Mouse (Mus musculus): ENCODE data around the gene Gm382. TPM values are rescaled to one million over a fixed set of nuclear protein-coding genes. Genes with fewer than 3 reads are reported as not detected.

Gm382 gene
- total RNA-seq (2018; cell fraction: chromatin; rRNA removed), result not detected
- not detected for total RNA-seq (2018; cell fraction: cytosol; rRNA removed)
- not detected for total RNA-seq (2018; cell fraction: nucleus; rRNA removed)
- polyA plus RNA-seq (2018), result not detected in 3 replicates

DNA sequence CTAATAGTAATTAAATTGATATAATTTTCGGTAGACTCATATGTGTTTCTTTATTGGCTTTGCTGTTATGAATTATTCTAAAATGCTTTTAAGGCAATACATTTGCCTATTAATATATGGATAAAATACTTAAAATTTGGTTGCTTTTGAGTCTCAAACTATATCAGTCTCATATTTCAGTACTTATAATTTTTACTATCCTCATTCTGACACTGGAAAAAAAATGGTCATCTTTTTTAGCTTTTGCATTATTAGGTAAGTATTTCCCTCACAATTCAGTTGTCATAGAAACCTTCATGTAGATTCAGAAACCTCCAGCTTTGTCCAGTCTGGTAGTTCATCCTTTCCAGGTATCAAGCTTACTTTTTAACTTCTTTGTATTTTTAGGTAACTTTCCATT is at the start of gene Gm382:
Gm382 (plus strand) TSS at position 301 of the 400 bp plus-strand sequence.
- Histone ChIP-seq H3K36me3 (ENCODE audit: inconsistent target) (no peaks in the 10 kb centered on the region), H3K79me2 (ENCODE audit: inconsistent target) (no peaks in the 10 kb centered on the region), H3K4me3 (ENCODE audit: inconsistent target) (no peak within 1 kb of the TSS), H3K27ac (no peak within 1 kb of the TSS)
- no CpG with 5 or more reads among the region's 1 CpGs for WGBS (ENCODE audit: missing documents)

DNA sequence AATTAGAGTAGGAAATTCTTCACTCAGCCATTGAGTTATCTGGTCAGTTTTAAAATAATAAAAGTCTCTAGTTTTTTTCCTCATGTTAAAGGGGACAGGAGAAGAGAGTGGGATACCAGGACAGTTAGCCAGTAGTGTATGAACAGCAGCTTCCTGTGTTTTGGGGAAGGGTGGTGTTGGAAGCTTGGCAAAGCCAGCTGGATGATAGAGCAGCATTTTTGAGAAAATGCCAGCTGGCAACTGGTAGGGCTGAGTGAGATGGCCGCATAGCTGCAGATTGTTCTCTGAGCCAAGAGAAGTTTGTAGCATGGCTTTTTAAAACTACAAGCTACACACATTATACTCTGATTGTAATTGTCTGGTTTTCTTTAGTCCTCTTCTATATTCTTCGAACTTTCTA is 30.4 kb downstream of the Gm382 start:
- H3K27ac ChIP-seq, result no peak overlapping the region
- no peaks in the 10 kb centered on the region for H3K79me2 ChIP-seq (ENCODE audit: inconsistent target)
- 85% methylated on average over 2 of the region's 2 CpGs for WGBS (ENCODE audit: missing documents)
- no peak overlapping the region for H3K4me3 ChIP-seq (ENCODE audit: inconsistent target)
- no peaks in the 10 kb centered on the region for H3K36me3 ChIP-seq (ENCODE audit: inconsistent target)

DNA sequence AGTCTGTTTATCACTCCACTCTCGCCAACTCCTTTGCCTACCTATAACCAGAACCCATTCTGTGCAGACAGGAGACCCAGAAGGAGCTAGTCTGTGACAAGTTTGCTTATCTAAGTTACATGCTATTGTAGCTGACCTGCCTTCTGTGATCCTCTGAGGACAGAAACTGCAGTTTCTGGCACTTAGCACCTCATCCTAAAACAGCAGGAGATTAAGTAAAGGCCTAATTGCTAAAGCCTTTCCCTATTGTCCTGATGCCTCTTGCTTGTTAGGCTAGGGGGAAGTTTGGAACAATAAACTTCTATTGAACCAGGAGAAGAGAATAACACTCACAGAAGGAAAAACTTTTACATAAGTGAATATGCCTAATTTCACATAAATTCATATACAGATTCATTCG is 51.5 kb downstream of the Gm382 start:
- WGBS (ENCODE audit: missing documents), result 78% methylated on average over 2 of the region's 2 CpGs
- Histone ChIP-seq H3K36me3 (ENCODE audit: inconsistent target) (no peaks in the 10 kb centered on the region), H3K27ac (no peak overlapping the region), H3K4me3 (ENCODE audit: inconsistent target) (no peak overlapping the region), H3K79me2 (ENCODE audit: inconsistent target) (no peaks in the 10 kb centered on the region)

DNA sequence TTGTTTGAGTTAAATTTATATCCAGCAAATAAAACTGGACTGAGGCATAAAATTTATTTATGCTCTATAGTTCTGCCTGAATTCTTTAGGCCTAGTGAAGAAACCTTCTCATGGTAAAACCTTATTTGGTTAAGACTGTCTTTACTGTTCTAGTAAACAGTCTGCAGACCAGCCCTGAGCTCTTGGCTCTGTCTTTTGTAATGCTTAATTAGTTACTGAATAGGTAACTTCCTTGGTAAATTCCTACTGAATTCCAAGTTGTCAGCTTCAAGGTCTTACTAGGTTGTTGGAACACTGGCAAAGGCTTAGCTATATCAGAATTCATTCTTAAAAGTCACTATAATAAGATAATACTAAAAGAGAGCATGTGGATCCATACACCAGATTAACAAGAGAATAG is 53.3 kb downstream of the Gm382 start:
- Histone ChIP-seq H3K27ac (no peak overlapping the region), H3K79me2 (ENCODE audit: inconsistent target) (no peaks in the 10 kb centered on the region), H3K36me3 (ENCODE audit: inconsistent target) (no peaks in the 10 kb centered on the region), H3K4me3 (ENCODE audit: inconsistent target) (no peak overlapping the region)

DNA sequence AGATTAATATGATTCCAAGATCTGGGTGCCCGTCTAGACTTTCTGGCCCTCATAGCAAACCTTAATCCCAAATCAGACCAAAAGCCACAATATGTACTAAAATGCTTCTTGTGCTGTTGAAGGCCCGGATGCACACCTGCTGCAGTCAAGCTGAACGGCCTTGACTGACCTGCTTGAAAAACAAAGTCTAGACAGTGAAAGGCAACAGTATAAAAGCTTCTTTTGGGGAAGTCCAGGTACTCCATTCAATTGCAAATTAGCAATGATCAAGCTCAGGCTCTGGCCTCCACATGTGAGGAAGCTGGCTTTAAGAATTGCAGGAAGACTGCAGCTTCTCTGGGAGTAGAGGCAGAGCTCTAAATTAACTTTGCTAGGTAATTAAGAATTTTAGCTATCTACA is 54.2 kb downstream of the Gm382 start:
- Histone ChIP-seq H3K4me3 (ENCODE audit: inconsistent target) (no peak overlapping the region), H3K27ac (no peak overlapping the region)
- 79% methylated on average over 3 of the region's 3 CpGs for WGBS (ENCODE audit: missing documents)

DNA sequence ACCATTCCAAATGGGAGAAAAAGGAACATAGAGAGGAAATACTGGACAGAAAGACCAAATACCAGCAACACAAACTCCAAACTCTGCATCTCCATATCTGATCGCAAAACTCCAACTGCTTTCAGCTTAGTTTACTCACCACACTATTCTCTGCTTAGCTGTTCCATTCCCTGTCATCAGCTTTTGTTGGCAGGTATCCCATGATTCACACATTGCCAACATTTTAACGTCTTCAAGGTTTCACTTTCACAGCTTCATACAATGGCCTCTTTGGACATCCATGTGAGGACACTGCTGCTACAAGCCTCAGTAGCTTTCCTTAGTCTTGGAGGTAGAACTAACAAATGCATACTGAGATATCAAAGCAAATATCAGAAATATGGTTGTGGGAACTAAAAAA is 64.6 kb downstream of the Gm382 start:
- no peak overlapping the region for H3K4me3 ChIP-seq (ENCODE audit: inconsistent target)
- no peaks in the 10 kb centered on the region for H3K36me3 ChIP-seq (ENCODE audit: inconsistent target)
- H3K79me2 ChIP-seq (ENCODE audit: inconsistent target), result no peaks in the 10 kb centered on the region
- WGBS (ENCODE audit: missing documents), result 85% methylated on average over 2 of the region's 2 CpGs
- no peak overlapping the region for H3K27ac ChIP-seq

More for the DNA sequence above, 54.2 kb downstream of the Gm382 start:
- H3K79me2 ChIP-seq (ENCODE audit: inconsistent target), result no peaks in the 10 kb centered on the region
- no peaks in the 10 kb centered on the region for H3K36me3 ChIP-seq (ENCODE audit: inconsistent target)

Other genes with a start within 250 kb of the Gm382 start
- gene 4932411N23Rik, start 224.1 kb upstream of the Gm382 start, polyA plus RNA-seq (2018), result not detected in 3 replicates

Measured in macrophage (primary cell).